Mouse (Mus musculus) gastrocnemius, postnatal 4 days (tissue): ENCODE data around the gene Vmn1r35. TPM values are rescaled to one million over a fixed set of nuclear protein-coding genes. Genes with fewer than 3 reads are reported as not detected.
"Not testable (repeated sequence)": the region's sequence is repeated elsewhere in the genome, so short reads cannot be mapped to it uniquely, and the experiment has no call there.

Experiments used
- DNase-seq, 2 experiments: peaks; one replicate each; pipeline ENCODE4 v3.0.0; 2021 to 2022; ENCODE audit warnings: low spot score in 2 of 2, mixed read lengths in 2 of 2
- long read RNA-seq, 2 experiments: library from polyadenylated mRNA; stranded (forward); transcript quantifications; one replicate each; pipeline ENCODE4 v2.0.0; 2021
- total RNA-seq, 2 experiments: library from RNA; stranded (reverse); gene quantifications; 2 replicates each; pipeline ENCODE4 v1.2.3; 2021

Vmn1r35 gene
- not detected for total RNA-seq
- long read RNA-seq, experiment 1 = 0 reads
- long read RNA-seq, experiment 2 = 0 reads

- no peak for DNase-seq
Observed at GRCm38 (mm10) chr6:66685806-66686205, at the start of gene Vmn1r35. Gene Vmn1r35 (minus strand): TSS chr6:66685906.

- DNase-seq = not testable (repeated sequence)
Observed at GRCm38 (mm10) chr6:66729082-66729481, 43.4 kb upstream of the Vmn1r35 start, which contains the start of gene Vmn1r37. Gene Vmn1r37 (plus strand): TSS chr6:66729382.

GRCm38 (mm10) chr6:66719068-66719467 is 33.4 kb upstream of the Vmn1r35 start, which contains the start of gene Vmn1r36:
Gene Vmn1r36 (minus strand): TSS chr6:66719168.
- not testable (repeated sequence) for DNase-seq

- no peak for DNase-seq
Observed at GRCm38 (mm10) chr6:66713854-66714253, 28.1 kb upstream of the Vmn1r35 start.

GRCm38 (mm10) chr6:66708901-66709300 is 23.2 kb upstream of the Vmn1r35 start:
- no peak for DNase-seq

GRCm38 (mm10) chr6:66643779-66644178 is 41.9 kb downstream of the Vmn1r35 start, which contains the start of gene Vmn1r34:
Gene Vmn1r34 (minus strand): TSS chr6:66643879.
- DNase-seq = no peak

Other genes starting within 250 kb of the Vmn1r35 start
- 10 to 100 TPM; 16.4 to 18.4 TPM for gene Mad2l1, start 150.5 kb downstream of the Vmn1r35 start, total RNA-seq
- not detected for gene Vmn1r32, start 125.8 kb downstream of the Vmn1r35 start, total RNA-seq
- gene Vmn1r33, start 67.6 kb downstream of the Vmn1r35 start, total RNA-seq = not detected
- gene Vmn1r34, start 42.0 kb downstream of the Vmn1r35 start, total RNA-seq = not detected
- gene Vmn1r36, start 33.3 kb upstream of the Vmn1r35 start, total RNA-seq = not detected
- not detected for gene Vmn1r37, start 43.5 kb upstream of the Vmn1r35 start, total RNA-seq
- not detected for gene Vmn1r38, start 96.7 kb upstream of the Vmn1r35 start, total RNA-seq
- not detected for gene Vmn1r39, start 124.7 kb upstream of the Vmn1r35 start, total RNA-seq
- 10 to 100 TPM; 49.3 to 53.6 TPM for gene Gng12, start 210.5 kb upstream of the Vmn1r35 start, total RNA-seq